In genomic region chr6:137319658-137320057, GRCm38 (mm10) we compare ENCODE assay signal across 27 mouse cellular contexts.
DNase-seq lines count a peak whose midpoint lies in the region; ATAC-seq and TF ChIP-seq lines count a peak whose summit lies in the region.
"Had no signal": no experiment of that assay in that cellular context is flagged by ENCODE, and none has a peak within 500 bp of the region (broad histone marks: within the 10 kb centered on the region; RNA-seq: fewer than 3 reads in every experiment).

No protein-coding gene starts in this region.

- no peak overlapping the region for H3K4me3 ChIP-seq in liver, embryonic 13.5 days (replicated peaks)
- H3K4me3 ChIP-seq in liver, embryonic 11.5 days (ENCODE audit: low read depth, low read length), result no peak overlapping the region
- no peak overlapping the region for H3K4me3 ChIP-seq in liver, embryonic 14.5 days (ENCODE audit: insufficient read depth in 1 of 2, low read depth in 2 of 2, low read length in 2 of 2)
- no peak overlapping the region for H3K4me3 ChIP-seq in liver, postnatal 0 days (ENCODE audit: low read depth, low read length)
- H3K4me3 ChIP-seq: embryonic facial prominence, embryonic 12.5 days; embryonic facial prominence, embryonic 15.5 days; erythroblast, embryonic 14.5 days; forebrain, embryonic 10.5 days; forebrain, embryonic 13.5 days; hindbrain, embryonic 12.5 days; hindbrain, embryonic 15.5 days had no signal

- H3K9ac ChIP-seq in liver, embryonic 13.5 days, result no peak overlapping the region
- H3K9ac ChIP-seq in liver, embryonic 11.5 days (ENCODE audit: low read depth, low read length), result no peak overlapping the region
- no peak overlapping the region for H3K9ac ChIP-seq in liver, embryonic 14.5 days (replicated peaks)
- no peak overlapping the region for H3K9ac ChIP-seq in liver, postnatal 0 days (replicated peaks)
- H3K9ac ChIP-seq: embryonic facial prominence, embryonic 12.5 days; embryonic facial prominence, embryonic 15.5 days; forebrain, embryonic 13.5 days; hindbrain, embryonic 12.5 days; hindbrain, embryonic 15.5 days had no signal

- H3K4me2 ChIP-seq in liver, embryonic 13.5 days, result no peak overlapping the region
- H3K4me2 ChIP-seq in liver, embryonic 11.5 days, result no peak overlapping the region
- H3K4me2 ChIP-seq in liver, embryonic 14.5 days (ENCODE audit: low read depth), result no peak overlapping the region
- peak overlapping the region; percentile 40 for H3K4me2 ChIP-seq in liver, postnatal 0 days (ENCODE audit: low read depth, low read length)
- H3K4me2 ChIP-seq: embryonic facial prominence, embryonic 12.5 days; embryonic facial prominence, embryonic 15.5 days; forebrain, embryonic 13.5 days; heart, embryonic 11.5 days; hindbrain, embryonic 12.5 days; hindbrain, embryonic 15.5 days had no signal

- peaks cover 36% of the 10 kb centered on the region for H3K4me1 ChIP-seq in liver, embryonic 13.5 days (replicated peaks)
- no peaks in the 10 kb centered on the region for H3K4me1 ChIP-seq in liver, embryonic 11.5 days (replicated peaks; ENCODE audit: control insufficient read depth, insufficient read depth, low read length)
- peaks cover 16 to 29% of the 10 kb centered on the region in 2 experiments for H3K4me1 ChIP-seq in liver, embryonic 14.5 days (replicated peaks; ENCODE audit: control insufficient read depth in 2 of 2, insufficient read depth in 2 of 2, low read length in 1 of 2)
- peaks cover 24% of the 10 kb centered on the region for H3K4me1 ChIP-seq in liver, postnatal 0 days (ENCODE audit: insufficient read depth)
- H3K4me1 ChIP-seq: embryonic facial prominence, embryonic 12.5 days; hindbrain, embryonic 15.5 days had no signal

- H3K27me3 ChIP-seq in liver, embryonic 13.5 days, result no peaks in the 10 kb centered on the region
- no peaks in the 10 kb centered on the region for H3K27me3 ChIP-seq in liver, embryonic 11.5 days (replicated peaks; ENCODE audit: control insufficient read depth, insufficient read depth, low read length)
- H3K27me3 ChIP-seq in liver, embryonic 14.5 days (ENCODE audit: control insufficient read depth, insufficient read depth, low read length), result no peaks in the 10 kb centered on the region
- H3K27me3 ChIP-seq in liver, postnatal 0 days (ENCODE audit: insufficient read depth, low read length), result no peaks in the 10 kb centered on the region
- H3K27me3 ChIP-seq: CH12.LX; embryonic facial prominence, embryonic 12.5 days; embryonic facial prominence, embryonic 15.5 days; forebrain, embryonic 13.5 days; hindbrain, embryonic 12.5 days; hindbrain, embryonic 15.5 days; Patski had no signal

- TF ChIP-seq EP300 in liver, embryonic 14.5 days (IDR thresholded peaks at IDR 0.05; ENCODE audit: low read depth), result peak; percentile 57
- peak; percentile 79 for TF ChIP-seq EP300 in liver, postnatal 0 days (IDR thresholded peaks at IDR 0.05; ENCODE audit: low read depth)

- H3K27ac ChIP-seq in liver, embryonic 13.5 days, result no peak overlapping the region
- no peak overlapping the region for H3K27ac ChIP-seq in liver, embryonic 11.5 days (ENCODE audit: low read depth, low read length)
- no peak overlapping the region for H3K27ac ChIP-seq in liver, embryonic 14.5 days
- peak overlapping the region; percentile 8; the same call in 1 of the 2 replicates for H3K27ac ChIP-seq in liver, postnatal 0 days (ENCODE audit: low read depth)
- H3K27ac ChIP-seq: embryonic facial prominence, embryonic 12.5 days; embryonic facial prominence, embryonic 15.5 days; forebrain, embryonic 10.5 days; forebrain, embryonic 13.5 days; hindbrain, embryonic 12.5 days; hindbrain, embryonic 15.5 days had no signal

- WGBS in liver, embryonic 13.5 days (ENCODE audit: insufficient replicate concordance), result 13% methylated on average over 1 of the region's 1 CpGs
- 26% methylated on average over 1 of the region's 1 CpGs for WGBS in liver, embryonic 11.5 days
- WGBS in liver, embryonic 14.5 days (ENCODE audit: insufficient replicate concordance), result 24% methylated on average over 1 of the region's 1 CpGs
- 26% methylated on average over 1 of the region's 1 CpGs for WGBS in liver, postnatal 0 days (ENCODE audit: insufficient replicate concordance)

- DNase-seq in liver, embryonic 13.5 days, result no peak
- DNase-seq in liver, embryonic 11.5 days (ENCODE audit: low spot score), result no peak
- peak in 2 of 3 experiments; percentile 29 to 44 for DNase-seq in liver, embryonic 14.5 days (ENCODE audit: low read depth in 3 of 3, low spot score in 3 of 3)
- no peak for DNase-seq in liver, postnatal 0 days
- DNase-seq in adrenal gland, adult 8-10 months, result no peak
- DNase-seq in kidney, postnatal 4 days, result no peak
- DNase-seq: adrenal gland, postnatal 14 days; B cell, adult 2 months; cerebellum, adult 11 months; cerebellum, adult 2 months; cerebellum, adult 9-11 months; cerebellum, postnatal 25 days; gastrocnemius, postnatal 10 days; gastrocnemius, postnatal 36 days had no signal

- H3K9me3 ChIP-seq in liver, embryonic 13.5 days (replicated peaks), result no peaks in the 10 kb centered on the region
- no peaks in the 10 kb centered on the region for H3K9me3 ChIP-seq in liver, embryonic 11.5 days (ENCODE audit: control insufficient read depth, low read length)
- no peaks in the 10 kb centered on the region for H3K9me3 ChIP-seq in liver, embryonic 14.5 days (ENCODE audit: control insufficient read depth, low read length)
- no peaks in the 10 kb centered on the region for H3K9me3 ChIP-seq in liver, postnatal 0 days (ENCODE audit: low read length)
- H3K9me3 ChIP-seq: embryonic facial prominence, embryonic 12.5 days; embryonic facial prominence, embryonic 15.5 days; forebrain, embryonic 10.5 days; forebrain, embryonic 13.5 days; hindbrain, embryonic 12.5 days; hindbrain, embryonic 15.5 days had no signal

- H3K36me3 ChIP-seq in liver, embryonic 13.5 days, result no peaks in the 10 kb centered on the region
- no peaks in the 10 kb centered on the region for H3K36me3 ChIP-seq in liver, embryonic 11.5 days (ENCODE audit: control insufficient read depth, insufficient read depth, low read length)
- no peaks in the 10 kb centered on the region for H3K36me3 ChIP-seq in liver, embryonic 14.5 days (replicated peaks; ENCODE audit: control insufficient read depth, insufficient read depth, low read depth)
- no peaks in the 10 kb centered on the region for H3K36me3 ChIP-seq in liver, postnatal 0 days (replicated peaks; ENCODE audit: insufficient read depth, low read length)
- H3K36me3 ChIP-seq: embryonic facial prominence, embryonic 12.5 days; embryonic facial prominence, embryonic 15.5 days; forebrain, embryonic 10.5 days; G1E; hindbrain, embryonic 12.5 days; hindbrain, embryonic 15.5 days had no signal

- TF ChIP-seq CTCF in liver, embryonic 14.5 days (IDR thresholded peaks at IDR 0.05; ENCODE audit: low read depth), result no peak
- no peak for TF ChIP-seq CTCF in liver, postnatal 0 days (IDR thresholded peaks at IDR 0.05; ENCODE audit: low read depth)

- ATAC-seq in liver, embryonic 13.5 days (ENCODE audit: low read depth), result peak; percentile 61; the same call in 1 of the 2 replicates
- ATAC-seq in liver, embryonic 11.5 days (replicated peaks; ENCODE audit: low FRiP score), result no peak
- ATAC-seq in erythroblast, adult 5-6 weeks (replicated peaks; ENCODE audit: low FRiP score, poor library complexity, severe bottlenecking), result peak; percentile 74
- ATAC-seq in liver, embryonic 14.5 days (ENCODE audit: insufficient read depth), result peak; percentile 61; the same call in 1 of the 2 replicates
- peak; percentile 63 for ATAC-seq in liver, postnatal 0 days
- ATAC-seq: forebrain, embryonic 13.5 days; forebrain, embryonic 16.5 days; Patski had no signal

Comparison
In these comparisons a context has a peak if more than half of its experiments do, and no peak if none do; other contexts are left out.
1. DNase-seq: peak in liver, embryonic 14.5 days (2 of 3); none in liver, embryonic 13.5 days (single experiment), liver, embryonic 11.5 days (single experiment), liver, postnatal 0 days (single experiment), adrenal gland, adult 8-10 months (single experiment) and kidney, postnatal 4 days (0 of 2).